In the genomic region with DNA sequence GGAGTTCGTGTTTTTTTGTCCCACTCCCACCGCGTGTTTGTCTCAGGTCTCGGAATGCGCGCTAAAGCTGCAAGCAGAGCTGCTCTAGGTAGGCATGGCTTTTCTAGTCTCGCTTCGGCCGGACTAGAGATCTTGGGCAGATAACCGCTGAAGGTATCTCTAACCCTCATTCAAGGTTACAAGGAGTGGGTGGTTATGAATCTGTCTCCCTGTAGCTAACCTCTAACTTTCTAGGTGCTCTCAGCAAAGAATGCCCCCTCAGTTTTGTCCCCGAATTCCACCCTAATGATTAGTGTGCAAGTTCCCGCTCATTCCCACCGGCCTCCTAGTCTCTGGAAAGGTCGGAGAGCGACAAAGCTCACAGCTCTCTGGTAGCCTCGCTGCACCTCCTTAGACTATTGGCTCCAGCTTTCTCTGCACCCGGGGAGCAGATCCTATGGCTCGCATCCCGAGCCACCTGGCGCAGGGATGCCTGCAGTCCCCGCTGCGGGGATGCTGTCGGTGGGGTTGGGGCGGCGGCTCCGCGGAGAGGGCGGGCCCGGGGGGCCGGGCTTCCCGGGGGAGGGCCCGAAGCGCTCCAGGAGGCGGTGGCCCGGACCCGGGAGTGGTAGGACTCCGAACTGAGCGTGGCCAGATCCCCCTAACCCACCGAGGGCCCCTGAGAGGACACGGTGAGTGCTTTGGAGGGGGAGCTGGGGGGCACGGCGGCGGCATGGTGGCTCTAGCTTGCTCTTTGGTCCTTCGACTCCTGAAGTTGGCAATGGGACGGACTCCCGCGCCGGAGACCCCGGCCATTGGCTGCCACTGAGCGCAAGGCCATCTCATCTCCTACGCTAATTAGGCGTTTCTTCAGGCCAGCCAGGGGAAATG, we compare ENCODE assay signal across 8 mouse cellular contexts. TPM values are rescaled to one million over a fixed set of nuclear protein-coding genes. Genes with fewer than 3 reads are reported as not detected.
DNase-seq lines count a peak whose midpoint lies in the region; ATAC-seq lines count a peak whose summit lies in the region.

No protein-coding gene starts in this region.

- no peaks in the 10 kb centered on the region for H3K9me3 ChIP-seq in intestine, embryonic 14.5 days (ENCODE audit: control insufficient read depth, low read length)
- no peaks in the 10 kb centered on the region for H3K9me3 ChIP-seq in liver, embryonic 15.5 days (replicated peaks)
- H3K9me3 ChIP-seq in neural tube, embryonic 12.5 days = no peaks in the 10 kb centered on the region

- peak overlapping the region; percentile 47; the same call in 1 of the 2 replicates for H3K27ac ChIP-seq in intestine, embryonic 14.5 days (ENCODE audit: low read depth)
- H3K27ac ChIP-seq in liver, embryonic 15.5 days (replicated peaks) = peak overlapping the region; percentile 51; the same call in 1 of the 2 replicates
- no peak overlapping the region for H3K27ac ChIP-seq in neural tube, embryonic 12.5 days

- peak overlapping the region; percentile 63 for H3K4me3 ChIP-seq in intestine, embryonic 14.5 days (ENCODE audit: low read depth, low read length)
- peak overlapping the region; percentile 59 for H3K4me3 ChIP-seq in liver, embryonic 15.5 days (replicated peaks)
- H3K4me3 ChIP-seq in neural tube, embryonic 12.5 days = peak overlapping the region; percentile 56

- peak; percentile 48 for ATAC-seq in common myeloid progenitor, adult 5-6 weeks (replicated peaks; ENCODE audit: low read depth, poor library complexity, severe bottlenecking)
- peak; percentile 74 for ATAC-seq in intestine, embryonic 14.5 days (replicated peaks; ENCODE audit: low FRiP score, low TSS enrichment, low read depth)
- peak; percentile 61 for ATAC-seq in liver, embryonic 15.5 days (ENCODE audit: insufficient read depth)
- ATAC-seq in neural tube, embryonic 12.5 days (ENCODE audit: low FRiP score, low read depth) = peak; percentile 49
- no peak for ATAC-seq in erythroid progenitor cell, adult 5-6 weeks (replicated peaks; ENCODE audit: low FRiP score, poor library complexity, severe bottlenecking)

- H3K4me1 ChIP-seq in intestine, embryonic 14.5 days (replicated peaks; ENCODE audit: control insufficient read depth, insufficient read depth, low read length) = peaks cover 17% of the 10 kb centered on the region
- H3K4me1 ChIP-seq in liver, embryonic 15.5 days (replicated peaks) = peaks cover 19% of the 10 kb centered on the region
- H3K4me1 ChIP-seq in neural tube, embryonic 12.5 days = peaks cover 35% of the 10 kb centered on the region

- WGBS in intestine, embryonic 14.5 days = under 1% methylated on average over 52 of the region's 52 CpGs
- under 1% methylated on average over 52 of the region's 52 CpGs for WGBS in liver, embryonic 15.5 days (ENCODE audit: insufficient replicate concordance)
- WGBS in neural tube, embryonic 12.5 days = 1% methylated on average over 52 of the region's 52 CpGs

- H3K9ac ChIP-seq in intestine, embryonic 14.5 days (ENCODE audit: low read length) = peak overlapping the region; percentile 49
- peak overlapping the region; percentile 39; the same call in 1 of the 2 replicates for H3K9ac ChIP-seq in liver, embryonic 15.5 days
- H3K9ac ChIP-seq in neural tube, embryonic 12.5 days = peak overlapping the region; percentile 67

- H3K4me2 ChIP-seq in intestine, embryonic 14.5 days (ENCODE audit: low read length) = peak overlapping the region; percentile 89
- peak overlapping the region; percentile 65 for H3K4me2 ChIP-seq in liver, embryonic 15.5 days
- peak overlapping the region; percentile 100 for H3K4me2 ChIP-seq in neural tube, embryonic 12.5 days (replicated peaks)

- peaks cover 5% of the 10 kb centered on the region; the same call in 1 of the 2 replicates for H3K36me3 ChIP-seq in intestine, embryonic 14.5 days (ENCODE audit: control insufficient read depth, insufficient read depth, low read length)
- no peaks in the 10 kb centered on the region for H3K36me3 ChIP-seq in liver, embryonic 15.5 days (replicated peaks)
- H3K36me3 ChIP-seq in neural tube, embryonic 12.5 days = no peaks in the 10 kb centered on the region

- H3K27me3 ChIP-seq in intestine, embryonic 14.5 days (replicated peaks; ENCODE audit: control insufficient read depth, insufficient read depth, low read length) = peaks cover 21% of the 10 kb centered on the region
- peaks cover 89% of the 10 kb centered on the region for H3K27me3 ChIP-seq in liver, embryonic 15.5 days
- H3K27me3 ChIP-seq in neural tube, embryonic 12.5 days (replicated peaks) = peaks cover 21% of the 10 kb centered on the region

- DNase-seq in thymus, postnatal 0 days (ENCODE audit: low spot score) = peak; percentile 32
- no peak for DNase-seq in thymus, postnatal 10 days (ENCODE audit: low spot score in 2 of 2)
- DNase-seq in gastrocnemius, postnatal 4 days (ENCODE audit: low spot score in 2 of 2) = peak; percentile 51 to 67
- peak; percentile 86 for DNase-seq in intestine, embryonic 14.5 days (ENCODE audit: low spot score)

RNA-seq across cellular contexts. Expression of a gene that starts 0.7 kb away (rescaled TPM):
- polyA plus RNA-seq in thymus, postnatal 0 days (2015; fragmentation: Nextera tagmentation; extraction: Ambion mirVana) = 4.3 and 5.9 TPM in 2 replicates
- total RNA-seq in common myeloid progenitor, adult 5-6 weeks (2017) = 0.19 TPM in 1 of 2 replicates, not detected in the other
- total RNA-seq in gastrocnemius, postnatal 4 days (2021) = 100 to 1,000 TPM; 297 to 321 TPM
- 25.1 and 25.5 TPM in 2 replicates for polyA plus RNA-seq in intestine, embryonic 14.5 days (2014; fragmentation: Nextera tagmentation; extraction: Ambion mirVana)
- 15.8 and 18.2 TPM in 2 replicates for polyA plus RNA-seq in liver, embryonic 15.5 days (2015; fragmentation: Nextera tagmentation; extraction: Ambion mirVana)
- polyA plus RNA-seq in neural tube, embryonic 12.5 days (2016; fragmentation: Nextera tagmentation; extraction: Ambion mirVana) = 20.8 and 22.1 TPM in 2 replicates
- total RNA-seq in erythroid progenitor cell, adult 5-6 weeks (2015; ENCODE audit: low replicate concordance) = not detected in 2 replicates
- total RNA-seq in erythroid progenitor cell, adult 5-6 weeks (2017; ENCODE audit: low replicate concordance) = not detected in 2 replicates

RNA-seq across cellular contexts. Expression of a gene that starts 8.3 kb away (rescaled TPM):
- polyA plus RNA-seq in thymus, postnatal 0 days (2015; fragmentation: Nextera tagmentation; extraction: Ambion mirVana) = 95.7 and 99.8 TPM in 2 replicates
- total RNA-seq in common myeloid progenitor, adult 5-6 weeks (2017) = 36.8 and 37.3 TPM in 2 replicates
- 10 to 100 TPM; 86.1 to 95.9 TPM for total RNA-seq in gastrocnemius, postnatal 4 days (2021)
- 72.4 and 73.8 TPM in 2 replicates for polyA plus RNA-seq in intestine, embryonic 14.5 days (2014; fragmentation: Nextera tagmentation; extraction: Ambion mirVana)
- 60.7 and 67.9 TPM in 2 replicates for polyA plus RNA-seq in liver, embryonic 15.5 days (2015; fragmentation: Nextera tagmentation; extraction: Ambion mirVana)
- 79.6 and 81.0 TPM in 2 replicates for polyA plus RNA-seq in neural tube, embryonic 12.5 days (2016; fragmentation: Nextera tagmentation; extraction: Ambion mirVana)
- 27.2 and 31.7 TPM in 2 replicates for total RNA-seq in erythroid progenitor cell, adult 5-6 weeks (2015; ENCODE audit: low replicate concordance)
- 19.1 and 44.0 TPM in 2 replicates for total RNA-seq in erythroid progenitor cell, adult 5-6 weeks (2017; ENCODE audit: low replicate concordance)

RNA-seq across cellular contexts. Expression of a gene that starts 19.7 kb away (rescaled TPM):
- 33.7 and 35.8 TPM in 2 replicates for polyA plus RNA-seq in thymus, postnatal 0 days (2015; fragmentation: Nextera tagmentation; extraction: Ambion mirVana)
- total RNA-seq in common myeloid progenitor, adult 5-6 weeks (2017) = 11.5 and 18.0 TPM in 2 replicates
- total RNA-seq in gastrocnemius, postnatal 4 days (2021) = 1 to 10 TPM; 6.8 to 9.5 TPM
- 16.3 and 22.2 TPM in 2 replicates for polyA plus RNA-seq in intestine, embryonic 14.5 days (2014; fragmentation: Nextera tagmentation; extraction: Ambion mirVana)
- 5.8 and 6.1 TPM in 2 replicates for polyA plus RNA-seq in liver, embryonic 15.5 days (2015; fragmentation: Nextera tagmentation; extraction: Ambion mirVana)
- 7.5 and 9.3 TPM in 2 replicates for polyA plus RNA-seq in neural tube, embryonic 12.5 days (2016; fragmentation: Nextera tagmentation; extraction: Ambion mirVana)
- 9.0 and 9.6 TPM in 2 replicates for total RNA-seq in erythroid progenitor cell, adult 5-6 weeks (2015; ENCODE audit: low replicate concordance)
- 4.6 and 7.6 TPM in 2 replicates for total RNA-seq in erythroid progenitor cell, adult 5-6 weeks (2017; ENCODE audit: low replicate concordance)

RNA-seq across cellular contexts. Expression of a gene that starts 53.8 kb away (rescaled TPM):
- polyA plus RNA-seq in thymus, postnatal 0 days (2015; fragmentation: Nextera tagmentation; extraction: Ambion mirVana) = 15.5 and 15.6 TPM in 2 replicates
- 6.5 and 15.3 TPM in 2 replicates for total RNA-seq in common myeloid progenitor, adult 5-6 weeks (2017)
- 10 to 100 TPM; 19.5 to 21.8 TPM for total RNA-seq in gastrocnemius, postnatal 4 days (2021)
- 26.1 and 31.9 TPM in 2 replicates for polyA plus RNA-seq in intestine, embryonic 14.5 days (2014; fragmentation: Nextera tagmentation; extraction: Ambion mirVana)
- polyA plus RNA-seq in liver, embryonic 15.5 days (2015; fragmentation: Nextera tagmentation; extraction: Ambion mirVana) = 9.9 and 10.1 TPM in 2 replicates
- polyA plus RNA-seq in neural tube, embryonic 12.5 days (2016; fragmentation: Nextera tagmentation; extraction: Ambion mirVana) = 35.3 and 39.8 TPM in 2 replicates
- total RNA-seq in erythroid progenitor cell, adult 5-6 weeks (2015; ENCODE audit: low replicate concordance) = 6.7 and 7.2 TPM in 2 replicates
- total RNA-seq in erythroid progenitor cell, adult 5-6 weeks (2017; ENCODE audit: low replicate concordance) = 1.7 and 5.5 TPM in 2 replicates

RNA-seq across cellular contexts. Expression of a gene that starts 53.9 kb away (rescaled TPM):
- 7.2 and 9.6 TPM in 2 replicates for polyA plus RNA-seq in thymus, postnatal 0 days (2015; fragmentation: Nextera tagmentation; extraction: Ambion mirVana)
- total RNA-seq in common myeloid progenitor, adult 5-6 weeks (2017) = 0.23 TPM in 1 of 2 replicates, not detected in the other
- total RNA-seq in gastrocnemius, postnatal 4 days (2021) = 1 to 10 TPM; 2.4 to 4.5 TPM
- polyA plus RNA-seq in intestine, embryonic 14.5 days (2014; fragmentation: Nextera tagmentation; extraction: Ambion mirVana) = 4.2 and 4.9 TPM in 2 replicates
- 20.4 and 21.0 TPM in 2 replicates for polyA plus RNA-seq in liver, embryonic 15.5 days (2015; fragmentation: Nextera tagmentation; extraction: Ambion mirVana)
- polyA plus RNA-seq in neural tube, embryonic 12.5 days (2016; fragmentation: Nextera tagmentation; extraction: Ambion mirVana) = 1.0 and 1.7 TPM in 2 replicates
- total RNA-seq in erythroid progenitor cell, adult 5-6 weeks (2015; ENCODE audit: low replicate concordance) = 2.5 and 4.6 TPM in 2 replicates
- 1.4 TPM in 1 of 2 replicates, not detected in the other for total RNA-seq in erythroid progenitor cell, adult 5-6 weeks (2017; ENCODE audit: low replicate concordance)

Comparison
In these comparisons a context has a peak if more than half of its experiments do, and no peak if none do; other contexts are left out.
1. DNase-seq: peak in thymus, postnatal 0 days (single experiment), gastrocnemius, postnatal 4 days (2 of 2) and intestine, embryonic 14.5 days (single experiment); none in thymus, postnatal 10 days (0 of 2).
2. Peak in every context shown above with its lines, with median percentiles within 50 percentile points of each other: H3K4me2 ChIP-seq, H3K4me3 ChIP-seq and H3K9ac ChIP-seq.